Mouse (Mus musculus) erythroblast, embryonic 14.5 days (primary cell): ENCODE measurements around the gene Cdk14. TPM values are rescaled to one million over a fixed set of nuclear protein-coding genes. Genes with fewer than 3 reads are reported as not detected.
"Not testable (repeated sequence)": the region's sequence is repeated elsewhere in the genome, so short reads cannot be mapped to it uniquely, and the experiment has no call there.

Experiments
- H3K27me3 ChIP-seq: 2 replicates; pipeline ENCODE4 v1.6.1; 2012; ENCODE audit warnings: inconsistent platforms; ENCODE audit not compliant: control insufficient read depth
- H3K36me3 ChIP-seq: 2 replicates; pipeline ENCODE4 v1.6.1; 2012; ENCODE audit warnings: mild to moderate bottlenecking, inconsistent platforms; ENCODE audit not compliant: control insufficient read depth
- H3K4me1 ChIP-seq: 2 replicates; pipeline ENCODE4 v1.6.1; 2012; ENCODE audit warnings: inconsistent platforms; ENCODE audit not compliant: control insufficient read depth
- H3K4me3 ChIP-seq: replicated peaks from 2 replicates; pipeline ENCODE3; 2012; ENCODE audit warnings: moderate library complexity, mild to moderate bottlenecking, inconsistent platforms
- H3K9me3 ChIP-seq: 2 replicates; pipeline ENCODE4 v1.6.1; 2012; ENCODE audit warnings: low read length, inconsistent platforms, mixed read lengths; ENCODE audit not compliant: control insufficient read depth
- GATA1 ChIP-seq: IDR thresholded peaks from 2 replicates; pipeline ENCODE4 v1.6.1; 2012; ENCODE audit warnings: low read length, inconsistent platforms, mixed read lengths
- TAL1 ChIP-seq: IDR thresholded peaks from 3 replicates; pipeline ENCODE4 v1.6.1; 2012; ENCODE audit warnings: low read length, inconsistent platforms, mixed read lengths
- polyA plus RNA-seq: library from polyadenylated mRNA; stranded (reverse); fragments of >175 nt; gene quantifications from 2 replicates; pipeline ENCODE4 v1.2.3, GENCODE M21; 2012

Cdk14 gene
- polyA plus RNA-seq, 1 experiment, result not detected

- Histone ChIP-seq H3K4me3 (no peak overlapping the region), H3K27me3 (no peaks in the 10 kb centered on the region), H3K36me3 (no peaks in the 10 kb centered on the region), H3K4me1 (no peaks in the 10 kb centered on the region), H3K9me3 (peaks cover 2% of the 10 kb centered on the region)
- TF ChIP-seq GATA1, result no peak
- TF ChIP-seq TAL1, result no peak
Observed at GRCm38 (mm10) chr5:5242704-5243103, 177.4 kb downstream of the Cdk14 start.

DNA sequence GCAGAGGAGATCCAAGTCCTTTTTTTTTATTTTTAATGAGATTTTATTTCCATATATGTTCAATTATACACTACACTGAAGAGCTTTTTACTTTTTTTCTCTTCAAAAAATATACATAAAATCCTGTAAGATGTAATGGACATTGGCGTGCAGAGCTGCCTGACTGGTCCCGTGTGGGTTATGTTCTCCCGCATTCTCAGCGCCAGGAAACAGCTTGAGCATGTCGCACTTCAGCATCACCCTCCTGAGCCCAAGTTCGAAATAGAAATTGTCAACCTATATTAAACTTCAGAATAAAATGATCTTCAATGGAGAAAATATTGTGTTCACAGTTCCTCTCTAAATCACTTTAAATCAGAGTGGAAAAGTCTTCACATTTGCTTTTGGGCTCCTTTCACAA lies 179.0 kb downstream of the Cdk14 start:
- Histone ChIP-seq H3K4me1 (no peaks in the 10 kb centered on the region), H3K27me3 (no peaks in the 10 kb centered on the region), H3K9me3 (peaks cover 10% of the 10 kb centered on the region), H3K4me3 (no peak overlapping the region), H3K36me3 (no peaks in the 10 kb centered on the region)
- no peak for TF ChIP-seq GATA1
- no peak for TF ChIP-seq TAL1

- H3K36me3 ChIP-seq, result no peaks in the 10 kb centered on the region
- H3K4me3 ChIP-seq, result no peak overlapping the region
- H3K27me3 ChIP-seq, result no peaks in the 10 kb centered on the region
- TF ChIP-seq GATA1 (no peak), TAL1 (no peak)
- no peaks in the 10 kb centered on the region for H3K4me1 ChIP-seq
- H3K9me3 ChIP-seq, result peaks cover 10% of the 10 kb centered on the region
Observed at GRCm38 (mm10) chr5:5240121-5240520, 180.0 kb downstream of the Cdk14 start.

DNA sequence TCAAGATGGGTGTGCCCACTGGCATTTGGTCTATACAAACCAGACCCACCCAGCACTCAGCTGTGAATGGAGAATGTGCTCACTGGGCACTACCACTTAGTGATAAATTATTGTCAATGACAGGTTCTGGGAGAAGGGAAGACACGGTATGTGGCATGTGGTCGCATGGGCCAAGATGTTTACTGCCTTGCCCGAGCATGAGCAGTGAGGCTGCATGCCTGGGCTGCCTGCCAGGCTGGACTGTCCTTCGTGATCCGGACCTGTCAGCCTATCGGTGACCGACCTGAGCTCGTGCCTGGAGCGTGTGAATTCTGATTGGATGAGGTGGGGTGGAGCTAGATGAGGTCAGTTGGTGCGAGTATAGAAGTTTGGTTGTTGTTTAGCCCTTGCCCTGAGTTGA lies 185.2 kb downstream of the Cdk14 start:
- H3K36me3 ChIP-seq, H3K4me1 ChIP-seq, H3K4me3 ChIP-seq, H3K27me3 ChIP-seq: not testable (repeated sequence)
- H3K9me3 ChIP-seq, result peaks cover 12% of the 10 kb centered on the region

DNA sequence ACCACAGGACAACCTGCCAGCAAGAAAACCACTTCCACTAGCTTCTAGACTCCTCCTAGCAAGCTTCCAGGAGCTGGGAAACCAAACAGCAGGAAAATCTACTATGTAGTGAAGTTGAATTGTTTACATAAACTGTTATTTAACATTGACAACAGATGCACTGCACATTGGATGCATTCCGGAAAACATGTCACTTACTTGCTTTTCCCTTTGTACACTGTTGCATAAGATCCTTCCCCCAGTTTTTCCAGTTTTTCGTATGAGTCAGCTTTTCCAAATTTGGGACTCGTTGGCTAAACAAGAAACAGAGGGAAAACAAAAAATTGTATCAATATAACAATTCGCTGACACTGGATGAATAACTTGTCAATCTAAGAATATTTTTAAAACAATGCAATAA lies 193.1 kb downstream of the Cdk14 start:
- Histone ChIP-seq H3K4me1 (no peaks in the 10 kb centered on the region), H3K9me3 (no peaks in the 10 kb centered on the region), H3K4me3 (no peak overlapping the region), H3K36me3 (no peaks in the 10 kb centered on the region), H3K27me3 (no peaks in the 10 kb centered on the region)
- no peak for TF ChIP-seq GATA1
- TF ChIP-seq TAL1, result no peak

DNA sequence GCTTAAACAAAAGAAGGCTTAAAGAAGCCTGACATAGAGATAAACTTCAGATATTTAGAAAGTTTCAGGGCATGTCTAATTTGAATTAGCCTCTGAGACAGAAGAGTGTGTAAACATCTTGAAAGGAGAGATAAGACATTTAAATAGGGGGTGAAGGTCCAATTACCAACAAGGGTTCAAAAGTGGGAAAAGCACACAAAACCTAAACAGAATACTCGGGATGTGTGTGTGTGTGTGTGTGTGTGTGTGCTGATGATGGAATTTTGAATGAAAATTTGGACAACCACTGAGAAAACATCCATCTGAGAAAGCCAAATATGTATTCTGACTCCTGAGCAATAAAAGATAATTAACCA lies 208.4 kb downstream of the Cdk14 start:
- no peak overlapping the region for H3K4me3 ChIP-seq
- H3K36me3 ChIP-seq, result no peaks in the 10 kb centered on the region
- peaks cover 3% of the 10 kb centered on the region for H3K4me1 ChIP-seq
- H3K9me3 ChIP-seq, result no peaks in the 10 kb centered on the region
- no peaks in the 10 kb centered on the region for H3K27me3 ChIP-seq
- no peak for TF ChIP-seq TAL1

- no peak for TF ChIP-seq GATA1
- TF ChIP-seq TAL1, result no peak
- no peaks in the 10 kb centered on the region for H3K9me3 ChIP-seq
- H3K27me3 ChIP-seq, result no peaks in the 10 kb centered on the region
- H3K4me3 ChIP-seq, result no peak overlapping the region
- H3K4me1 ChIP-seq, result peaks cover 3% of the 10 kb centered on the region
- H3K36me3 ChIP-seq, result no peaks in the 10 kb centered on the region
Observed at GRCm38 (mm10) chr5:5211034-5211779, 208.9 kb downstream of the Cdk14 start.

DNA sequence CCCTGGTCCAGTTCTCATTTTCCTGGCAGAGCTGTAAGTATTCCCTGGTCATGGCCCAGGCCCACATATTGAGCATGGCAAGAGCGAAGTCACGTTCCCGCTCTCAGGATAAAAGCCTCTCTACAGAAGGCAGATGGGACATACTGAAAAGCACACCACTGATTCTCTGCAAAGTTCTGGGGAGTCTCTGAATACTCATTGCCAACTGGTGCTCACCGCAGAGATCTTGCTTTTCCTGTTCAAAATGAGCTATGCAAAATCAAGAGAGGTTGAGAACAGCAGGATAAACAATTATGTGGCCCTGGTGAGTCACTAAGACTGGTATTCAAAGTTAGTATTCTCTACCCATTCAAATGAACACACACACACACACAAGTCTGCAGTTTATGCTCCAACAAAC lies 212.1 kb downstream of the Cdk14 start:
- TF ChIP-seq TAL1 (no peak), GATA1 (no peak)
- peaks cover 3% of the 10 kb centered on the region for H3K4me1 ChIP-seq
- H3K36me3 ChIP-seq, result no peaks in the 10 kb centered on the region
- H3K27me3 ChIP-seq, result no peaks in the 10 kb centered on the region
- no peaks in the 10 kb centered on the region for H3K9me3 ChIP-seq
- no peak overlapping the region for H3K4me3 ChIP-seq

GRCm38 (mm10) chr5:5206012-5206411 lies 214.1 kb downstream of the Cdk14 start:
- Histone ChIP-seq H3K4me1 (no peaks in the 10 kb centered on the region), H3K4me3 (no peak overlapping the region), H3K36me3 (no peaks in the 10 kb centered on the region), H3K9me3 (no peaks in the 10 kb centered on the region), H3K27me3 (no peaks in the 10 kb centered on the region)
- TF ChIP-seq TAL1, result no peak
- no peak for TF ChIP-seq GATA1

DNA sequence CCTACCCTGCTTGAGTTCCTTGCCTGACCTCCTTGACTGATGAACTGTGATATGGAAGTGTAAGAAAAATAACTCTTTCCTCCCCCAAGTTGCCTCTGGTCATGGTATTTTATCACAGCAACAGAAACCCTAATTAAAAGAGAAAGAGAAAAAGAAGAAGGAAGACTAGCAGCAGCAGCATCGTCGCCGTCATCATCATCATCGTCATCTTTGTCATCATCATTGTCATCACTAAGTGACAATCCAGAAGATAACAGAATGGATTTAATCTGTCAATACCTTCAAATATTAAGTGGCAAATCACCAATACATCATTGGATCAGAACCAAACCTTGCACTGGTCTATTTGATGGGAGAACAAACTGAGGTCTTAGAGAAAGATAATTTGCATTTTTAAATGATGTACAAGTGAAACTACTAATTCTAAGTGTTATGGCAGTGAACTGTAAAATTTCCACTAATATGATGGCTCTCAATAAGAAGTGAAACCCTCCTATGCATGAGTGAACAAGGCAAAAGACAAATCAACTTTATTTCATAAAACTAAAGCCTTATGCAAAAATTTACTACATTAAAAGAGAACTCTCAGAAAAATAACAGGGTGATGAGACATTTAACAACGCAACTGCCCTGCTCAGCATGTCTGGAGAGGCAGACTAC lies 225.4 kb downstream of the Cdk14 start:
- no peak overlapping the region for H3K4me3 ChIP-seq
- H3K9me3 ChIP-seq, result no peaks in the 10 kb centered on the region
- no peaks in the 10 kb centered on the region for H3K36me3 ChIP-seq
- H3K4me1 ChIP-seq, result peaks cover 2% of the 10 kb centered on the region; the same call in 1 of the 2 replicates
- TF ChIP-seq GATA1 (no peak), TAL1 (no peak)
- no peaks in the 10 kb centered on the region for H3K27me3 ChIP-seq
